Mouse (Mus musculus) adrenal gland, adult 2 months (tissue): ENCODE results near the gene Ywhag. TPM values are rescaled to one million over a fixed set of nuclear protein-coding genes. Genes with fewer than 3 reads are reported as not detected.

Experiments used
- DNase-seq: peaks from one replicate; pipeline ENCODE4 v3.0.0; 2021
- polyA plus RNA-seq: library from polyadenylated mRNA; depleted of rRNA; stranded (reverse); fragments of >200 nt; gene quantifications from 2 replicates; pipeline ENCODE4 v1.2.3, GENCODE M21; 2012; rRNA removed
- total RNA-seq, 2 experiments: library from RNA; stranded (reverse); gene quantifications; 2 replicates each; pipeline ENCODE4 v1.2.3; 2021

Ywhag gene
- total and polyA plus RNA-seq, 3 experiments, result 268 to 611 (median 563) TPM

DNA sequence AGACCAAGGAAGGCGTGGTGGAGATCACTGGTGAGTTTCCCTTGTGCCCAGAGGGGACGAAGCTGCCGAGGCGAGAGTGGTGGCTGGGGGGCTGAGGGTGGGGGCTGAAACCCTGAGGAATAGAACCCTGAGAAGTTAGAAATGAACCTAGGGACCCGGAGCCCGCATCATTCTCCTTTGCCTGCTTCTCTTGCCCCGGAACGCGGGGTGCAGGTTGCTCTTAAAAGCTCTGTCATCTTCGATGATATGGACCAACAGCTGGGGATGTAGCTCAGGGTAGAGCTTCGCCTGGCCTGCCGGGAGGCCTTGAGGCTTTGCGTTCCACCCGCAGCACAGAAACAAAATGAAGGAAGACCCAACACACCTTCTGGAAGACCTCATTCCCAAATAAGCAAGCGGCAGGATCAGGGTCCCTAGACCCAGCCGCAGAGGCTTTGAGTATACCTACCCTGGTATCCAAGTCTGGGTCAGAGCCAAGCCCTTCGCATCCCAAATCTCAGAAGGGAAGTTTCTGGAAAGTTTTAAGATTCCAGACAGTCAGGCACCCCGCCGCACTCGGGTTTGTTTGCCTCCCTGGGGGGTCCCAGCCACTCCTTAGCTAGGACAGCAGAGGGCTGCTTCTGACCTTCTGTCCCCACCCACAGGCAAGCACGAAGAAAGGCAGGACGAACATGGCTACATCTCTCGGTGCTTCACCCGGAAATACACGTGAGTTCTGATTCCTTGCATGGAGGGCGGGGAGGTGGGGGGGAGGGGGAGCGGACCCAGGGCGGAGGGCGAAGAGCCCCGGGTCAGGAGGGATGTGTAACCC lies 45.8 kb downstream of the Ywhag start:
- DNase-seq, result peak; percentile 44

DNA sequence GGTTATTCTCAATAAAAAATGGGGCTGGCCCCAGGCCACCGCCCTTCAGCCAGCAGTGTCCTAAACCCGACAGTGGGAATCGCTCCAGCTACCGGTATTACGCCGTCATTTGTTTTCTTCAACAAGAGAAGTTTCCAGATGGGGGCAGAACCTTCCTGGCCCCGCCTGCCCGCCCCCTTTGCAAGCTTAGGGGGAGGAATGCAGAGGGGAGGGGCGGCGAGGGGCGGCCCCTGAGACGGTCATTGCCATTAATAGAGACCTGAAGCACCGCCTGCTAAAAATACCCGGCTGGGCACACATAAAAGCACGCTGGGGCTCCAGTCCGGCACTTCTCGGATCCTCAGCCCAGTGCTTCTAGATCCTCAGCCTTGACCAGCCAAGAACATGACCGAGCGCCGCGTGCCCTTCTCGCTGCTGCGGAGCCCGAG lies 46.7 kb downstream of the Ywhag start, which contains the start of gene Hspb1:
Hspb1 (plus strand) TSS at position 245 of the 428 bp plus-strand sequence.
- DNase-seq, result peak; percentile 95

DNA sequence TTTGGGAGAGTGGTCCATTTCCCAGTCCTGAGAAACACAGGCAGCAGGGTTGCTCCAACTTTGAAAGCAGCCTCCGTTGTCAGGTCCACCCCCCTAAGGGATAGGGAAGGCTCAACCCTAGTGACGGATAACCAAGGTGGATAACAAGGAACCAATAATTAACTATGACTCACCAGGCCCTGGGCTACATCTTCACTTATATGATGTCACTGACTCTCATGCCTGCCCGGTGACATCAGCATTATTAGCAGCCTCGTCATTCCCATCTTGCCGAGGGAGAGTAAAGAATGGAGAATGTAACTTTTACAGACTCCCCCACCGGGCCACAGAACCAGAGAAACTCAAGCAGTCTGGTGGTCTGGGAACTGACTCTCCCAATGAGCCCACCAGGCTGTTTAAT lies 49.8 kb downstream of the Ywhag start:
- DNase-seq, result no peak

DNA sequence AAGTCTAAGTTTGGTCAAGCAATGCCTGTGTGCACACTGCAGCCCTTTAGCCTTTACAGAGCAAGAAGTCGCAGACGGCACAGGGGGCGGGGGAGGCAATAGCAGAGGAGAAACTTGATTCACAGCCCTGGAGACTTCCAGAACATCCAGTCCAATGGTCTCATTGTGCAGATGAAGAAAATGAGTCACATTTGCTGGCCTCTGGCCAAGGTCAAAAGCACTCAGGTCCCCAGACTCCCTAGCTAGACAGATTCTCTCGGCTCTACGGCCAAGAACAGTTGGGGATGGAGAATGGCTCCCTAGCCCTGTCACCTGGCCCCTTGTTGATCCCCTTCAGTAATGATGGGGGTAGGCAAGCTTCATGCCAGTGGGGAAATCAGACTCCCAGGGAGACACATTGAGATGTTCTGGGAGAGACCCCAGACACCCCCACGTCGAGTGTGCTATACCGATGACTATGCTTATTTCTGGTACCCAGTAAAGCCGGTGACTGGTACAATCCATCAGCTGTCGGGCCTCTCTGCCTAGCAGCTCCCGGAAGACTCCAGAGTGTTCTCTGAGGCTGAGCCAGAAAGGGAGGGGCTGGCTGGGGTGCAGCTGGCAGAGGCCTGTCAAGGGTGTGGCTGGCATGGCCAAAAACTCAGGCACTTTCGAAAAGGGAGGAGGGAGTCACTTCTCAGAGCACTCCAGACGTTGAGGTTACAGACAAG lies 54.8 kb downstream of the Ywhag start:
- DNase-seq, result peak; percentile 96

DNA sequence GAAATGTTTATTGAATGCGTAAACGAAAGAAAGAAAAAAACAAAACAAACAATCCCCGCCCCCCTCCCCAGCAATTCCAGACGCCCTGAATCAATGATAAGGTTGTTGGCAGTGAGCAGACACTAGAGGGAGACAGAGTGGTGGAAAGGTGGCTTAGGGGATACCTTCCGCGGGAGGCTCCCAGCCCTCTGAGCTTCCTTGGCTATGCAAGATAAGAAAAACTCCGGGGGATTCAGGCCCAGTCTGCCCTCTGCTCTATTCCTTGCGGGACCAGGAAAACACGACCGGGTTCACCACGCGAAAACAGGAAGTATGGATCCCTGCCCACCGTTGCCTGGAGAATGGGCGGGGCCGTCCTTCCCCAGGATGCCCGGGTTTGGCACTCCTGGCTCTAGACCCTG lies 56.6 kb downstream of the Ywhag start:
- DNase-seq, result peak; percentile 75

DNA sequence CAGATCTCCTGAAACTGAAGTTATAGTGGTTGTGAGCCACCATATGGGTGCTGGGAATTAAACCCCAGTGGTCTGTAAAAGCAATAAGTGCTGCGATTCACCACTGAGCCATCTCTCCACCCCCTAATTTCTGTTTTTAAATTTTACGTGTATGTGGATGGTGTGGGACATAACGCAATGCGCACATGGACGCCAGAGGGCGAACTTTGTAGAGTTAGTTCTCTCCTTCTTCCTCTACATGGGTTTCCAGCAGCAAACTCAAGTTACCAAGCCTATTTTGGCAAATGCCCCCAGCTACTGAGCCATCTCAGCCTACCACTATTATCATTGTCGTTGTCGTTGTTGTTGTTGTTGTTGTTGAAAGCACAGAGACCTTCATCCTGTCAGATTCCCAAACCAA lies 57.2 kb downstream of the Ywhag start:
- DNase-seq, result peak; percentile 66

DNA sequence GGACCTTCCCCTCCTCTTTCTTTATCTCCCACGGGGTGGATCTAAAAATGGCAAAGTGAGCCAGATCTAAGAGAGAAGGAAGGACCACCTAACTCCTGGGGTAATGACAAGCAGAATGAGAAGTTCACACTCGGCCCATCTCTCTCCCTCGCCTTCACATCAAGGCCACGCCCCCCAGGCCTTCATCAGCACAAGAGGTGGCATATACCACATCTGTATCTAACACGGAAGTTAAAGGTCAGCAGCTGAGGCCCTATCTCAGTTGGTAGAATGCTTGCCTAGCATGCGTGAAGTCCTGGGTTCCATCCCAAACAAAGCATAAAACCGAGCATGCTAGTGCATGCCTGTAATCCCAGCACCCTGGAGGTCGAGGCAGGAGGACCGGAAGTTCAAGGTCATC lies 60.7 kb downstream of the Ywhag start:
- no peak for DNase-seq

DNA sequence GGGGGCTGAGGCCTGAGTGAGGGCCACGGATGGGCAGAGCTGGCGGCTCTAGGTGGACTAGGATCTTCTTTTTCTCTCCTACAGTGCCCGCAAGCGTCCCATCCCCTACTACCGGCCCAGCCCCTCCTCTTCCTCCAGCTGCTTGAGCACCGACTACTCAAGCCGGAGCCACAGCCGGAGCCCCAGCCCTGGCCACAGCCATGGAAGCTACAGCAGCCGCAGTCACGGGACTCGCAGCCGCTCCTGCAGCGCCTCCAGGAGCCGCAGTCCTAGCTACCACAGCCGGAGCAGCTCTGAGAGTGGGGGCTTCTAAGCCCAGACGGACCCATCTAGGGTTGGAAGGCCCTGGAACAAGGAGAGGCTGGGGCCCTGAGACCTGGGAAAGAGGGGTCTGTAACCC lies 61.4 kb downstream of the Ywhag start:
- DNase-seq, result no peak

DNA sequence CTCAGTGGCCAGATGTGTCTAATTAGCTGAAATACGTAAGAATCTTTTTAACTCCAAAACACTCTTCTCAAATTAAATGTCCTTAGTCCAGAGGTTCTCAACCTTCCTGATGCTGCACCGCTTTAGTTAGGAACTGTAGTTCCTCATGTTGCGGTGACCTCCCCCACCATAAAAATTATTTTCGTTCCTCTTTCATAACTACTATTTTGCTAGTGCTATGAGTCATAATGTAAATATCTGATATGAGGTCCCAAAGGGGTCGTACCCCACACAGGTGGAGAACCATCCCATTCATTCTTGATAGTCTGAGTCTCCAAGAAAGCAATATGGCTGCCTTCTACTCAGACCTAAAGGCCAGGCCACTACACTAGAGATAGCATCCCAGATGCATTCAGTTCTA lies 63.9 kb downstream of the Ywhag start:
- no peak for DNase-seq

DNA sequence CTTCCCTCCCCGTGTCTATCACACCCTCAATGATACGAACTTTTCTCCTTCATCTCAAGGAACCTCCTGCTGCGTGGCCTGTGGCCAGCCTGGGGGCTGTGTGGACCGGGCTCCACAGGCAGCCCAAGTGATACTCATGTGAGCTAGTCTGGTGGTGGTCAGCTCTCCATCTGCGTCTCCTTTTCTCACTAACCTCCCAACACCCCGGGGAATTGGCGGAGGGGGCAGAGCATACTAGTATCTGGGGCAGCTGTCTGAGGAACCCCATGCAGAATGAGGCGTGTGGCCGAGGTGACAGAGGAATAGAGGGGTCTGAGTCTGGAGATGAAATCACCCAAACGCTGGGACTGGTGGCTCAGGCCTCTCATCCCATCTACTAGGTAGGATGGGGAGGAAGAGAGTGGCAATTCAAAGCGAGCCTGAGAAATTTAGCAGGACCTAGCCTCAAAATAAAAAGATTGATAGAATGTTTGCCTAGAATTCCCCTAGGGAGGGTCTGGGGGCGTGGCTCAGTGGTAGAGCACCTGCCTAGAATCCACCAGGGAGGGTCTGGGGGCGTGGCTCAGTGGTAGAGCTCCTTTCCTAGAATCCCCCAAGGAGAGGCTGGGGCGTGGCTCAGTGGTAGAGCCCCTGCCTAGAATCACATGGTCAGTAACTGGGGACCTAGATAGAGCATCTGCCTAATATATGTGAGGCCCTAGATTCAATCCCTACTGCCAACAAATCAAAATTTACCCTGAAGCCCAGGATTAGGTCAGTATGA lies 64.6 kb downstream of the Ywhag start:
- DNase-seq, result no peak

DNA sequence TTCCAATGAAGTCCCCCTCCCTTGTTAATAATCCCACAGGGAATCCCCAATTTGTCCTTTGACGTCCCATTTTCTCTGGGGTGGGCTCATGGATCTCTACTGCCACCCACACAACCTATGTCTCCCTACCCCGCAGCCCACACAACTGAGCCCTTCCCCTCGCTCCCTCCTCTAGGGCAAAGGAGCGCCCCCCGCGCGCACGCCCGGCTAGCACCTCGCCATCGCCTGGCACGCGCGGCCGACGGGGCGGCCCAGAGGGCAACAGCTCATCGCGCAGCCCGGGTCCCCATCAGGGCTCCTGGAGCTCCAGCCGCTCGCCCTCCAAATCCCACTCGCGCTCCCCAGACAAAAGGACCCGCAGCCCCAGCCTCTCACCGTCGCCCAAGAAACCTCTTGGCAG lies 65.8 kb downstream of the Ywhag start:
- DNase-seq, result no peak

DNA sequence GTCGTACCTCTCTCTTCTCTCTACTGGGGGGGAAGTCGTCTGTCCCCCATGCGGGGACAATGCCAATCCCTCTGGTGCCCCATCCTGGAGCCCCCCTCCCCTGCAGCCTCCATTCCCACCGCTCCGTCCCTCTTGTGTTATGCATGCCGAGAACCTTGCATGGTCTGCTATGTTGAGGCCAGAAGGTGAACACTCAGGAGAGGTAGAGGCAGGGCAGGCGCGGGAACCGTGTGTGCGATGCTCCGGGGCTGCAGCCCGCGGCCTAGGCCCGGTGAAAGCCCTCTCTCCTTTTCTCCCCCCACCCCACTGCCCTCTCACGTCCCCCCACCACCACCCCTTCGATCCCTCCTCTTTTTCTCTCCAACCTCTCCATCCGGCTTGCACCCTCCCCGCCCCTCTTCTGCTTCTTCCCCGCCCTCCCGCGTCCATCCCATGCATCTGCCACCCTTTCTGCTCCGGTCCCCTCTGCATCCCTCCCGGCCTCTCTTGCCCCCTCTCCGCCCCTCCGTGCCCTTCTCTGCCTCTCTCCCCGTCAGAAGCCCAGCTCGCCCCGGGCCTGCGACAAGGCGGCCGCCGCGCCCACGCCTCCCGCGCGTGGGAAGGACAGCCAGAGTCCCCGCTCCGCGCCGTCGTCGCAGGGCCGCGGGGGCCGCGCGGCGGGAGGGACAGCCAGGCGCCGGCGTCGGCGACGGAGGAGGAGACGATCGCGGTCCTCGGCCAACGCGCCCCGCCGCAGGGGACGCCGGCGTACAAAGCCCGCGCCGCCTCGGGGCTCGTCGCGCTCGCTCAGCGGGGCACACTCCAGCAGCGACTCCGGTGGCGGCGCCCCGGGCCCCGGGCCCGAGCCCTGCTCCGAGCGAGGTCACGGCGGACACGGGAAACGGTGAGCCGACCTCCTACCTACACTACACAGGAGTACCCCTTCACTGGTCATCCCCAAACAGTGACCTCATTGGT lies 66.5 kb downstream of the Ywhag start:
- no peak for DNase-seq

DNA sequence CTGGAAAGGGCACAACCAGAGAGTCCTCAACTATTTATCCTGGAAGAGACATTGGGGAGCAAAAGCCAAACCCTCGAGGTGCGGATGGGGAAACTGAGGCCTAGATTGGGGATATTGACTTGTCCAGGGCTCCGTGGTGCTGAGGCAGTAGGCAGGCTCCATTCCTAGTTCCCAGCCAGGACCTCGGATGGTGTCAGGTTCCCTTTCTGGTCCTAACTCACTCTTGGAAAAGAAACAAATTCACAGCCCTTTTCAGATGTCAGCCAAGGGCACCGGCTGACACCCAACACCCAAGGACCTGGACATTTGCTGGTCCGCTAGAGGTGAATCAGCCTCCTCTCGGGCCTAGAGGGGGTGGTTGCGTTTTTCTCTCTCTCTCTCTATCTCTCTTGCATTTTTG lies 67.8 kb downstream of the Ywhag start:
- DNase-seq, result no peak

Other genes with a start within 250 kb of the Ywhag start
- 10 to 100 TPM; 40.8 to 80.5 TPM for gene Tmem120a, start 190.2 kb downstream of the Ywhag start, total RNA-seq
- 60.0 and 87.2 TPM in 2 replicates for gene Tmem120a, start 190.2 kb downstream of the Ywhag start, polyA plus RNA-seq
- under 1 TPM; 0.32 to 0.52 TPM for gene Styxl1, start 156.2 kb downstream of the Ywhag start, total RNA-seq
- gene Styxl1, start 156.2 kb downstream of the Ywhag start, polyA plus RNA-seq, result 0.29 and 0.48 TPM in 2 replicates
- 100 to 1,000 TPM; 593 to 606 TPM for gene Mdh2, start 156.1 kb downstream of the Ywhag start, total RNA-seq
- 1,232 and 1,278 TPM in 2 replicates for gene Mdh2, start 156.1 kb downstream of the Ywhag start, polyA plus RNA-seq
- 1 to 10 TPM; 2.8 to 3.9 TPM for gene Srrm3, start 127.7 kb downstream of the Ywhag start, total RNA-seq
- 3.0 and 3.6 TPM in 2 replicates for gene Srrm3, start 127.7 kb downstream of the Ywhag start, polyA plus RNA-seq
- 100 to 1,000 TPM; 236 to 614 TPM for gene Hspb1, start 46.7 kb downstream of the Ywhag start, total RNA-seq
- gene Hspb1, start 46.7 kb downstream of the Ywhag start, polyA plus RNA-seq, result 309 and 678 TPM in 2 replicates
- gene Ssc4d, start 39.9 kb upstream of the Ywhag start, total RNA-seq, result 1 to 10 TPM; 2.8 to 3.1 TPM
- gene Ssc4d, start 39.9 kb upstream of the Ywhag start, polyA plus RNA-seq, result 4.3 and 11.1 TPM in 2 replicates
- not detected for gene Zp3, start 45.5 kb upstream of the Ywhag start, total RNA-seq
- not detected in 2 replicates for gene Zp3, start 45.5 kb upstream of the Ywhag start, polyA plus RNA-seq
- 10 to 100 TPM; 13.6 to 19.0 TPM for gene Dtx2, start 60.2 kb upstream of the Ywhag start, total RNA-seq
- gene Dtx2, start 60.2 kb upstream of the Ywhag start, polyA plus RNA-seq, result 30.1 and 34.3 TPM in 2 replicates
- 10 to 100 TPM in 1 of 2 experiments, 1 to 10 TPM in 1; 8.8 to 10.8 TPM for gene Upk3b, start 103.9 kb upstream of the Ywhag start, total RNA-seq
- gene Upk3b, start 103.9 kb upstream of the Ywhag start, polyA plus RNA-seq, result 8.5 and 8.9 TPM in 2 replicates
- gene Upk3bl, start 119.9 kb upstream of the Ywhag start, total RNA-seq, result under 1 TPM in 1 of 2 experiments, not detected in 1; 0.35 TPM
- 0.30 TPM in 1 of 2 replicates, not detected in the other for gene Upk3bl, start 119.9 kb upstream of the Ywhag start, polyA plus RNA-seq
- 10 to 100 TPM; 10.5 to 14.7 TPM for gene Rasa4, start 149.3 kb upstream of the Ywhag start, total RNA-seq
- gene Rasa4, start 149.3 kb upstream of the Ywhag start, polyA plus RNA-seq, result 29.5 and 34.4 TPM in 2 replicates
- gene Polr2j, start 182.0 kb upstream of the Ywhag start, total RNA-seq, result 10 to 100 TPM; 88.6 to 94.3 TPM
- gene Polr2j, start 182.0 kb upstream of the Ywhag start, polyA plus RNA-seq, result 22.3 and 34.0 TPM in 2 replicates
- 10 to 100 TPM in 1 of 2 experiments, 1 to 10 TPM in 1; 8.0 to 11.9 TPM for gene Lrwd1, start 201.5 kb upstream of the Ywhag start, total RNA-seq
- gene Lrwd1, start 201.5 kb upstream of the Ywhag start, polyA plus RNA-seq, result 24.8 and 26.6 TPM in 2 replicates
- gene Alkbh4, start 201.5 kb upstream of the Ywhag start, total RNA-seq, result 1 to 10 TPM; 7.8 to 8.9 TPM
- 16.3 and 20.6 TPM in 2 replicates for gene Alkbh4, start 201.5 kb upstream of the Ywhag start, polyA plus RNA-seq
- 1 to 10 TPM; 2.5 to 4.0 TPM for gene Orai2, start 236.1 kb upstream of the Ywhag start, total RNA-seq
- gene Orai2, start 236.1 kb upstream of the Ywhag start, polyA plus RNA-seq, result 9.5 and 9.7 TPM in 2 replicates